Mouse (Mus musculus) limb, embryonic 14.5 days (tissue): Measurements from ENCODE around the gene Ina. TPM values are rescaled to one million over a fixed set of nuclear protein-coding genes. Genes with fewer than 3 reads are reported as not detected.
A peak's percentile ranks its signal among the peaks of the same experiment; 100 is the strongest.

ENCODE experiments used
- ATAC-seq: fragments of 200-750 bp; cut with Nextera tagmentation; 2 replicates; pipeline ENCODE4 v1.8.0; 2017; ENCODE audit warnings: low read depth, moderate number of reproducible peaks, moderate TSS enrichment; ENCODE audit not compliant: low FRiP score
- DNase-seq: peaks from one replicate; pipeline ENCODE4 v3.0.0-alpha.2; 2015; ENCODE audit warnings: low spot score
- H3K27ac ChIP-seq: fragments of 300-500 bp; sonication (generic); replicated peaks from 2 replicates; pipeline ENCODE4 v1.5.1; 2014; ENCODE audit warnings: low read depth, mild to moderate bottlenecking, low read length, moderate library complexity, mixed read lengths
- H3K27me3 ChIP-seq: fragments of 300-500 bp; sonication (generic); 2 replicates; pipeline ENCODE4 v1.6.1; 2014; ENCODE audit warnings: low read length, mixed read lengths; ENCODE audit not compliant: control insufficient read depth, insufficient read depth
- H3K36me3 ChIP-seq: fragments of 300-500 bp; sonication (generic); 2 replicates; pipeline ENCODE4 v1.6.1; 2014; ENCODE audit warnings: mild to moderate bottlenecking, low read length, moderate library complexity, mixed read lengths; ENCODE audit not compliant: control insufficient read depth, insufficient read depth
- H3K4me1 ChIP-seq: fragments of 300-500 bp; sonication (generic); 2 replicates; pipeline ENCODE4 v1.6.1; 2014; ENCODE audit warnings: antibody characterized with exemption, low read length, mixed read lengths; ENCODE audit not compliant: control insufficient read depth, insufficient read depth
- H3K4me2 ChIP-seq: fragments of 300-500 bp; sonication (generic); replicated peaks from 2 replicates; pipeline ENCODE4 v1.6.1; 2014; ENCODE audit warnings: low read depth, mild to moderate bottlenecking, low read length, moderate library complexity; ENCODE audit not compliant: severe bottlenecking
- H3K4me3 ChIP-seq: fragments of 300-500 bp; sonication (generic); replicated peaks from 2 replicates; pipeline ENCODE4 v1.5.1; 2014; ENCODE audit warnings: low read length
- H3K9ac ChIP-seq: fragments of 300-500 bp; sonication (generic); 2 replicates; pipeline ENCODE4 v1.6.1; 2014; ENCODE audit warnings: mild to moderate bottlenecking, low read depth, low read length, moderate library complexity; ENCODE audit not compliant: severe bottlenecking
- H3K9me3 ChIP-seq: fragments of 300-500 bp; sonication (generic); 2 replicates; pipeline ENCODE4 v1.6.1; 2016; ENCODE audit warnings: low read length; ENCODE audit not compliant: control insufficient read depth
- POLR2A ChIP-seq: fragments of 200-500 bp; IDR thresholded peaks from 2 replicates; pipeline ENCODE4 v1.8.0; 2012; ENCODE audit warnings: inconsistent platforms, mild to moderate bottlenecking, moderate library complexity, borderline replicate concordance; ENCODE audit not compliant: insufficient read depth, insufficient read length; ENCODE audit errors: extremely low read depth
- WGBS: fragments of 180-500 bp; shearing (Covaris S2); extraction: QIAGEN DNeasy Blood & Tissue Kit; methylation state at CpG from one replicate; pipeline ENCODE4 v1.1.7; 2014; 5-methylcytosine and 5-hydroxymethylcytosine counted together
- polyA plus RNA-seq, 2 experiments: library from polyadenylated mRNA; depleted of rRNA in 1 of 2; stranded (reverse) in 1 of 2; unstranded in 1 of 2; fragments of >200 nt; fragmentation: Nextera tagmentation in 1 of 2; extraction: Ambion mirVana in 1 of 2; gene quantifications; 2 replicates each; pipeline versions ENCODE4 v1.2.1 to v1.2.3; 2012 to 2014

The Ina gene
- polyA plus RNA-seq, 2 experiments, result 0.40 to 1.3 TPM

DNA sequence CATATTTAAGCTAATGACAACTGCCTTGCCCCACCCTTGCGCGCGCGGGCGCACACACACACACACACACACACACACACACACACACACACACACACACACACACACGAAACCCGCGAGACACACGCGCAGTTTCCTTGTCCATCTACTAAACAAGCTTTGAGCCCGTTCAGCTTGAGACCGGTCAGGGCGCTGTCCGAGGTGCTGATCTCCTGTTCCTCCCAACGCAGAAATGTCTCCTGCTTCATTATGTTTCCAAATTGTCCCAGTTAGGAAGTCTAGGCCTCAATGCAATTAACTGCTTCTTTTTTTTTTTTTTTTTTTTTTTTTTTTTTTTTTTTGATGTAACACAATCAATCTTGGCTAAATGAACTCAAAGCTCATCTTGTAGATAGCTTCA is 2.0 kb downstream of the Ina start:
- Histone ChIP-seq H3K27me3 (peaks cover 54% of the 10 kb centered on the region), H3K4me2 (no peak overlapping the region), H3K36me3 (no peaks in the 10 kb centered on the region), H3K9ac (no peak overlapping the region), H3K9me3 (no peaks in the 10 kb centered on the region), H3K4me1 (peaks cover 5% of the 10 kb centered on the region), H3K4me3 (no peak overlapping the region), H3K27ac (no peak overlapping the region)
- WGBS, result 1% methylated on average over 12 of the region's 15 CpGs
- ATAC-seq, result no peak
- TF ChIP-seq POLR2A, result no peak
- peak; percentile 93 for DNase-seq

DNA sequence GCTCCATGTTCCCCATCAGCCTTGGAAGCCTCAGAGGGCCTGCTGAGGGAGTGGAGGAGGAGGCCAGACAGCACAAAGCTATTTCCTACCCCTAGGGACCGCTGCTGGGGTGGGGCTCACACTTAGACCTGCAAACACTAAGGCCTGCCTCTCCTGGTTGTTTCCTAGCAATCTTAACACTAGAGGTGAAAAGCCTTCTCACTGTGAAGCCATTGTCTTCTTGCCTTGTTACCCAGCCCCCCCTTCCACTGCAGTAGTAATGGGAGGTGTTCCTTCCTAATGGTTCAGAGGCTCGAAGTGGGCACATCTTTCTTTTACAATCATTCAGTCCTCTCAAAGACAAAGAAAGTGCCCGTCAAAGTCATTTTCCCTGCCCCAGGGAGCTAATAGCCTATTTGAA is 3.3 kb downstream of the Ina start:
- H3K27ac ChIP-seq, result no peak overlapping the region
- WGBS, result 8% methylated on average over 3 of the region's 3 CpGs
- DNase-seq (no peak), ATAC-seq (no peak)
- no peak overlapping the region for H3K4me3 ChIP-seq
- no peaks in the 10 kb centered on the region for H3K36me3 ChIP-seq
- H3K27me3 ChIP-seq, result peaks cover 49% of the 10 kb centered on the region
- TF ChIP-seq POLR2A, result no peak
- no peak overlapping the region for H3K9ac ChIP-seq
- no peaks in the 10 kb centered on the region for H3K9me3 ChIP-seq
- no peak overlapping the region for H3K4me2 ChIP-seq
- H3K4me1 ChIP-seq, result peaks cover 5% of the 10 kb centered on the region

DNA sequence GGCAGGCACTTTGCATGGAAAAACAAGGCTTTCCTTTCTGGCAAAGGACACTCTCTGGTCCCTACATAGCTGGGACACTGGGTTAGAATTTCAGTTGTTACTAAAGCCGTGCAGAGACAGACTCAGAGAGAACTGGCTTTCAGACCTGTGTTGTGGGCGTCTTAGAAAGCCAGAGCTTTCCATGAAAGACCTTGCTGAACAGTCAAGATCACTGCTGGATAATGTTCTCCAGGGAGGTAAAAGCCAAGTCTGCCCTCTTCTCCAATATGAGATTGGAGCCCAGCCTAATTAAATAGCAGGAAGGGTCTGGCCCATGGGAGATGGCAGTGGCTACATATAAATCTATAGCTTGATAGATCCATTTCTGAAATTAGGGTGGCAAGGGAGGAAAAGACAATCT is 3.8 kb downstream of the Ina start:
- no peak for TF ChIP-seq POLR2A
- Histone ChIP-seq H3K4me1 (peaks cover 5% of the 10 kb centered on the region), H3K4me2 (no peak overlapping the region), H3K27ac (no peak overlapping the region), H3K27me3 (peaks cover 44% of the 10 kb centered on the region), H3K4me3 (no peak overlapping the region), H3K9ac (no peak overlapping the region), H3K36me3 (no peaks in the 10 kb centered on the region), H3K9me3 (no peaks in the 10 kb centered on the region)
- no peak for DNase-seq
- WGBS, result 35% methylated on average over 2 of the region's 2 CpGs
- no peak for ATAC-seq

DNA sequence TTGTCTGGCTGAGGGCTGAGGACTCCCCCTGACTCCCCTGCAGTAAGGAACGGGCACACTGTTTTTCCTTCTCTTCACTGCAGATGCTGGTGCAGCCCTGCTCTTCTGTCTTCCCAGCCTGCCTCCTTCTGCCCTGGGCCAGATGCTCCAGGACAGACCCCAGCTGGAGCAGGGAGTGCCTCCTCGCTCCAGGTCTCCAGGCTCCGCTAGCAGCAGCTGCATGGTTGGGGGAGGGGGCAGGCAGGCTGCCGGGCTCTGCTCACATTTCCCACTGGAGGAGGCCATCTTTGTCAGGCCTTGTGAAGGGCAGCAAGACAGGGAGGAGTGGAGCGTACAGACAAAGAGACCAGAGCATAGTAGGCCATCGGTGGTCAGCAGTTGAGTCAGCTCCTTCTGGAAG is 4.8 kb downstream of the Ina start:
- Histone ChIP-seq H3K27ac (no peak overlapping the region), H3K4me1 (peaks cover 5% of the 10 kb centered on the region), H3K9ac (no peak overlapping the region), H3K36me3 (no peaks in the 10 kb centered on the region), H3K9me3 (no peaks in the 10 kb centered on the region), H3K4me2 (no peak overlapping the region), H3K27me3 (peaks cover 34% of the 10 kb centered on the region), H3K4me3 (no peak overlapping the region)
- DNase-seq, result no peak
- 0 out of 2 replicates have a peak, but pooled peaks have one; percentile 35 for ATAC-seq
- 26% methylated on average over 6 of the region's 6 CpGs for WGBS
- TF ChIP-seq POLR2A, result no peak

DNA sequence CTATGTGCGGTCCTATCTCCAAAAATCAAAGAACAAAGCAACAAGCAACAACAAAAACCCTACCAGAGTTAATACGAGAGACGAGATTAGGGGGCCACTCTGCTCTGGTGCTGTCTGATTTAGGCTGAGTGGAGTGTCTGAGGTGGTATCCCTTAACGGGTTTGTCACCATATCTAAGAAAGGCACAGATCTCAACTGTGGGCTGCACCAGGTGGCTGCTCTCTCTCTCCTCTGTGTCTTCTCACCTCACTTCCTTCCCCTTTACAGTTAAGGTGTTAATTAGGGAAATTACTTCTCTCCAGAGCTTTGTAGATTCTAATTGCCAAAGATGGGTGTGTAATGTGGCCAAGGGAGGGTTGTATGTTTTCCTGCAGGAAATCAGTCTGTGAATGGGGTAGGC is 8.2 kb downstream of the Ina start:
- Histone ChIP-seq H3K4me2 (no peak overlapping the region), H3K4me1 (no peaks in the 10 kb centered on the region), H3K4me3 (no peak overlapping the region), H3K27me3 (peaks cover 6% of the 10 kb centered on the region; the same call in 1 of the 2 replicates), H3K36me3 (no peaks in the 10 kb centered on the region), H3K9me3 (no peaks in the 10 kb centered on the region), H3K9ac (no peak overlapping the region), H3K27ac (no peak overlapping the region)
- WGBS, result 76% methylated on average over 4 of the region's 4 CpGs
- no peak for DNase-seq
- TF ChIP-seq POLR2A, result no peak
- no peak for ATAC-seq

DNA sequence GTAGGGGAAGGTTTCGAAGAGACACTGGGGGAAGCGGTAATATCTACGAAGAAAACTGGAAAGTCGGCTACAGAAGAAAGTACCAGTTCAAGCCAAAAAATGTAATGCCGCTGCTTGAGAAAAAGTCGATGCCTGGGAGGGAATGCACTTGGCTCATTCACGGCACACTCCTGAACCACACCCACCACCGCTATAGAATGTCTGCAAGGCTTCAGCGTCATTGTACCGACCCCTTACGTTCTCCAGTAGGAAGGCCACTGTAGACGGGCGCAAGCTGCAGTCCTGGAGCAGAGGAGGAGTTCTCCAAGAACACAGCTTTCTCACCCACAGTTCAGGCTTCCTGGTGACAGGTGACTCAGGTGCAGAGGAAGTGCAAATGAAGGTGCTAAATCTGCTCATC is 9.0 kb downstream of the Ina start:
- 87% methylated on average over 13 of the region's 13 CpGs for WGBS
- no peak overlapping the region for H3K27ac ChIP-seq
- H3K9me3 ChIP-seq, result no peaks in the 10 kb centered on the region
- no peak overlapping the region for H3K4me2 ChIP-seq
- no peak for TF ChIP-seq POLR2A
- H3K36me3 ChIP-seq, result no peaks in the 10 kb centered on the region
- no peak for ATAC-seq
- H3K4me1 ChIP-seq, result no peaks in the 10 kb centered on the region
- no peaks in the 10 kb centered on the region for H3K27me3 ChIP-seq
- no peak for DNase-seq
- no peak overlapping the region for H3K4me3 ChIP-seq
- no peak overlapping the region for H3K9ac ChIP-seq
